Mouse (Mus musculus) spleen, adult 12 weeks (tissue): ENCODE data around the gene Tnni1.

Experiments
- DNase-seq: peaks from one replicate; pipeline ENCODE4 v3.0.0; 2022; ENCODE audit warnings: low spot score

The Tnni1 gene

GRCm38 (mm10) chr1:135846632-135847031 lies 67.4 kb downstream of the Tnni1 start:
- DNase-seq: no peak

- peak; percentile 45 for DNase-seq
Measured at GRCm38 (mm10) chr1:135847139-135847562, 67.9 kb downstream of the Tnni1 start.

GRCm38 (mm10) chr1:135847611-135848351 lies 68.5 kb downstream of the Tnni1 start:
- no peak for DNase-seq

- DNase-seq: no peak
Measured at GRCm38 (mm10) chr1:135850722-135851512, 71.7 kb downstream of the Tnni1 start.

GRCm38 (mm10) chr1:135852044-135852756 lies 73.0 kb downstream of the Tnni1 start:
- DNase-seq: no peak

GRCm38 (mm10) chr1:135853200-135853599 lies 74.0 kb downstream of the Tnni1 start:
- no peak for DNase-seq

GRCm38 (mm10) chr1:135854591-135855343 lies 75.5 kb downstream of the Tnni1 start:
- no peak for DNase-seq

- DNase-seq: no peak
Measured at GRCm38 (mm10) chr1:135855344-135855687, 76.1 kb downstream of the Tnni1 start.

GRCm38 (mm10) chr1:135856070-135856469 lies 76.8 kb downstream of the Tnni1 start:
- no peak for DNase-seq

- no peak for DNase-seq
Measured at GRCm38 (mm10) chr1:135857137-135857775, 78.0 kb downstream of the Tnni1 start.

- DNase-seq: no peak
Measured at GRCm38 (mm10) chr1:135858533-135858932, 79.3 kb downstream of the Tnni1 start.
